Mouse (Mus musculus) E14TG2a.4 (cell line): ENCODE results near the gene Ing2.

ENCODE experiments used
- CTCF ChIP-seq: conservative IDR thresholded peaks from 2 replicates; pipeline ENCODE4 v1.5.1; 2014; ENCODE audit warnings: low read length
- POU5F1 ChIP-seq: IDR thresholded peaks from 2 replicates; pipeline ENCODE4 v1.6.1; 2014; ENCODE audit warnings: low read length, borderline replicate concordance

DNA sequence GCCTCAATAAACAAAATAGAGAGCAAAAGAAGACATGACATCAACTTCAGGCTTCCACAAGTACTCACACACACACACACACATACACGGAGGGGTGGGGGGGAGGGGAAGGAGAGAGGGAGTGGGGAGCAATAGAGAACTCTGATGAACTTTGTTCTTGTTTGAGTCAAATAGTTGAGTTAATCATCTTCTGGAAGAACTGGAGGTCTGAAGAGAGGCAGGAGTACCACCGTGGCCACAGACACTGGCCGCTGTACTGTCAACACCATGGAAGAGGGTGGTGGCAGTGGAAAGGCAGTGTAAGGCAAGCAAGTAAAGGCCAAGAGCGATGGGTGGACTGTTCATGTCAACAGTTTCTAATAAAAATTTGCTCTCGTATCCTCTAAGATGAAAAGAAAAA is 15.9 kb downstream of the Ing2 start:
- no peak for TF ChIP-seq CTCF
- TF ChIP-seq POU5F1, result no peak
